Mouse (Mus musculus): Measurements from ENCODE around the gene Wdtc1. TPM values are rescaled to one million over a fixed set of nuclear protein-coding genes. Genes with fewer than 3 reads are reported as not detected.

Wdtc1 gene
- polyA plus RNA-seq, 1 experiment, result 49.6 TPM

DNA sequence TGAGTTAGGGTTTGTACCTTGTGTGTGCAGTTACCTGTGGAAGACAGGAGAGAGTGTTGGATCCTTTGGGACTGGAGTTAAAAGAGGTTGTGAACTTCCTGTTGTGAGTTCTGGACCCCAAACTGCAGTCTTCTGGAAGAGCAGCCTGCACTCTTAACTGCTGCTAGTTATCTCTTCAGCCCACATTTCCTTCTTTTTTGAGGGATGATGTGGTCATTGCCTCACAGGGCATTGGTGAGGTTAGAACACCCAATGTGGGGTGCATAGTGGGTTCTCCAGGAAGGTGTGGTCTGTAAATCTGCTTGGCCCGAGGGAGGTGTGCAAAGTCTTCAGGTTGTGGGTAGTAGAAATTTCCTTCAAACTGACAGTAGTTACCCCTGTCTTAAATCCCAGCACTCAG is 109.0 kb downstream of the Wdtc1 start:
- TF ChIP-seq CTCF (IDR thresholded peaks at IDR 0.05; ENCODE audit: borderline replicate concordance, extremely low read depth, insufficient read depth, insufficient read length) (no peak), POLR2A (IDR thresholded peaks at IDR 0.05; ENCODE audit: borderline replicate concordance, extremely low read depth, insufficient read depth, insufficient read length, poor library complexity, severe bottlenecking) (no peak)
- DNase-seq (ENCODE audit: low read depth), result no peak

DNA sequence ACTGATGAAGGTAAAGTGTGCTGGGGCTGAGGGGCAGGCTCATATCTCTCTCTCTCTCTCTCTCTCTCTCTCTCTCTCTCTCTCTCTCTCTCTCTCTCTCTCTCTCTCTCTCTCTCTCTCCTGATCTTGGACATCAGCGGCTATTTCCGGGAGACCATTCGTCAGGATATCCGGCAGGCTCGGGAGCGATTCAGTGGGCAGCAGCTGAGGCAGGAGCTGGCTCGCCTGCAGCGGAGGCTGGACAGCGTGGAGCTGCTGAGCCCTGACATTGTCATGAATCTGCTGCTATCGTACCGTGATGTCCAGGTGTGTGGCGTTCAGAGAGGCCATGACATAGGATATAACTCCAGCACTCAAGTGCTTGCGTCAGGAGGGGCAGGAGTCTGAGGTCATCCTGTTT is 109.7 kb downstream of the Wdtc1 start:
- no peak for TF ChIP-seq CTCF (IDR thresholded peaks at IDR 0.05; ENCODE audit: borderline replicate concordance, extremely low read depth, insufficient read depth, insufficient read length)
- no peak for TF ChIP-seq POLR2A (IDR thresholded peaks at IDR 0.05; ENCODE audit: borderline replicate concordance, extremely low read depth, insufficient read depth, insufficient read length, poor library complexity, severe bottlenecking)
- DNase-seq (ENCODE audit: low read depth), result no peak

DNA sequence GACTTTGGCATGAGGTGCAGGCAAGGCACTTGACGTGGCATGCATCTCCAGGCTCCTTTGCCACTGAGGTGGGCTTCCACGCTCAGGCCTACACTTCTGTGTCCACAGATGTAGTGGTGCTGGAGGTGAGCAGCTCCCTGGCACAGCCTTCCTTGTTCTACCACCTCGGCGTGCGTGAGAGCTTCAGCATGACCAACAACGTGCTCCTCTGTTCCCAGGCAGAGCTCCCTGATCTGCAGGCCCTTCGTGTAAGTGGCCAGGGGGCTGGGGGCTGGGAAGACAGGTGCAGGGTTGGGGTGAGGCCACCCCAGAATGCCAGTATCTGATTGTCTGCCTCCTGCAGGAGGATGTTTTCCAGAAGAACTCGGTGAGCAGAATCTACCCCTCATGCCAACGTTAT is 110.6 kb downstream of the Wdtc1 start:
- TF ChIP-seq CTCF (IDR thresholded peaks at IDR 0.05; ENCODE audit: borderline replicate concordance, extremely low read depth, insufficient read depth, insufficient read length), result no peak
- no peak for TF ChIP-seq POLR2A (IDR thresholded peaks at IDR 0.05; ENCODE audit: borderline replicate concordance, extremely low read depth, insufficient read depth, insufficient read length, poor library complexity, severe bottlenecking)

More for the DNA sequence above, 110.6 kb downstream of the Wdtc1 start:
- DNase-seq (ENCODE audit: low read depth), result no peak

Other genes starting within 250 kb of the Wdtc1 start
- 19.0 and 25.5 TPM in 2 replicates for gene Wasf2, start 223.0 kb downstream of the Wdtc1 start, polyA plus RNA-seq (2012; rRNA removed)
- 0.74 and 0.85 TPM in 2 replicates for gene Cd164l2, start 141.3 kb downstream of the Wdtc1 start, polyA plus RNA-seq (2012; rRNA removed)
- gene Gpr3, start 140.9 kb downstream of the Wdtc1 start, polyA plus RNA-seq (2012; rRNA removed), result 2.7 and 3.1 TPM in 2 replicates
- gene Map3k6, start 112.7 kb downstream of the Wdtc1 start, polyA plus RNA-seq (2012; rRNA removed), result 2.1 and 2.4 TPM in 2 replicates
- 1.5 and 2.6 TPM in 2 replicates for gene Sytl1, start 90.4 kb downstream of the Wdtc1 start, polyA plus RNA-seq (2012; rRNA removed)
- 120 and 154 TPM in 2 replicates for gene Tmem222, start 75.7 kb downstream of the Wdtc1 start, polyA plus RNA-seq (2012; rRNA removed)
- 23.4 and 33.1 TPM in 2 replicates for gene Slc9a1, start 16.2 kb upstream of the Wdtc1 start, polyA plus RNA-seq (2012; rRNA removed)
- 0.19 and 0.45 TPM in 2 replicates for gene Tent5b, start 126.7 kb upstream of the Wdtc1 start, polyA plus RNA-seq (2012; rRNA removed)
- gene Trnp1, start 145.1 kb upstream of the Wdtc1 start, polyA plus RNA-seq (2012; rRNA removed), result 6.6 and 8.2 TPM in 2 replicates
- 0.40 and 0.51 TPM in 2 replicates for gene Kdf1, start 165.5 kb upstream of the Wdtc1 start, polyA plus RNA-seq (2012; rRNA removed)
- 119 and 167 TPM in 2 replicates for gene Nudc, start 192.5 kb upstream of the Wdtc1 start, polyA plus RNA-seq (2012; rRNA removed)
- not detected in 2 replicates for gene Nr0b2, start 199.9 kb upstream of the Wdtc1 start, polyA plus RNA-seq (2012; rRNA removed)
- 5.9 and 7.5 TPM in 2 replicates for gene Gpatch3, start 221.3 kb upstream of the Wdtc1 start, polyA plus RNA-seq (2012; rRNA removed)
- 37.7 and 56.8 TPM in 2 replicates for gene Gpn2, start 230.9 kb upstream of the Wdtc1 start, polyA plus RNA-seq (2012; rRNA removed)
- 10.0 and 11.9 TPM in 2 replicates for gene Sfn, start 248.7 kb upstream of the Wdtc1 start, polyA plus RNA-seq (2012; rRNA removed)

All from brain, embryonic 14.5 days (tissue).